Mouse (Mus musculus) cortical plate, adult 2 months (tissue): ENCODE results near the gene Slc17a7. TPM values are rescaled to one million over a fixed set of nuclear protein-coding genes. Genes with fewer than 3 reads are reported as not detected.

Source experiments
- H3K27ac ChIP-seq: fragments of 200-500 bp; 2 replicates; pipeline ENCODE4 v1.5.1; 2012; ENCODE audit warnings: low read length, control low read depth, inconsistent platforms; ENCODE audit not compliant: insufficient read depth
- H3K4me1 ChIP-seq: fragments of 200-500 bp; 2 replicates; pipeline ENCODE4 v1.6.1; 2011; ENCODE audit warnings: low read length; ENCODE audit not compliant: control insufficient read depth, insufficient read depth
- H3K4me3 ChIP-seq: fragments of 200-500 bp; 2 replicates; pipeline ENCODE4 v1.5.1; 2011; ENCODE audit warnings: mild to moderate bottlenecking, low read length, control low read depth; ENCODE audit not compliant: insufficient read depth
- CTCF ChIP-seq: fragments of 200-500 bp; IDR thresholded peaks from 2 replicates; pipeline ENCODE4 v1.5.1; 2011; ENCODE audit warnings: mild to moderate bottlenecking, control low read depth, low read length; ENCODE audit not compliant: insufficient read depth; ENCODE audit errors: extremely low read depth
- POLR2A ChIP-seq: fragments of 200-500 bp; IDR thresholded peaks from 2 replicates; pipeline ENCODE4 v1.6.1; 2011; ENCODE audit warnings: mild to moderate bottlenecking, low read length, control low read depth; ENCODE audit not compliant: insufficient read depth; ENCODE audit errors: extremely low read depth
- polyA plus RNA-seq: library from polyadenylated mRNA; depleted of rRNA; stranded (reverse); fragments of >200 nt; gene quantifications from 2 replicates; pipeline ENCODE4 v1.2.3, GENCODE M21; 2012

Gene Slc17a7
- polyA plus RNA-seq, 1 experiment, result 1,033 TPM

DNA sequence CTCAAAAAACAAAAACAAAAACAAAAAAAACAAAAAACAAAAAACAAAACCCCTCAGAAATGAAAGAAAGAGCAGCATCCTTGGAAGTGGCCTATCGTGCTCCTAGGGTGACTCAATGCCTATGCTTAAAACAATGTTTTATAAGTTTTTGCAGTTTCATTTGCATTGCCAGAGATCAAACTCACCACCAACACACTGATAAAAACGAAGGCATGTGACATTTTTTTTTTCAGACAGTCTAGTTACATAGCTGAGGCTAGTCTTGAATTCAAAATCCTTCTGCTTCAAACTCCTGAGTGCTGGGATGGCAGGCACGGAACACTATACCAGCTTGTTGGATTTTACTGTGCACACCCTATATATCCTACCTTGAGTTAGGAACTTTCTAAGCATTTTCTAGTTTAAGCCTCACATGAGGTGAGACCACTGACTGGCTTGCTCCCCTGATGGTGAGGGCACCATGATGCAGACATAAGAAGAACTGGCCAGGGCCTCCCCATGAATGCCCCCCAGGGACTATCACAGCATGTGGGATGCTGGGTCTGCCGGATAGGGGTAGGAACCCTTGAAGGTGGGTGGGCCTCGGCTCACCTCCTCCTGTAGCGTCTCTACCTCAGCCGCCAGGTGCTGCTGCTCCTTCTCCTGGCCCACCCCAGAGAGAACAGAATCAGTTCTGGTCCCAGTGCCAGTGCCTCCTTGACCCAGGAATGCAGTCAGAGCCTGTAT, 29.0 kb downstream of the Slc17a7 start:
- Histone ChIP-seq H3K27ac (no peak overlapping the region), H3K4me3 (no peak overlapping the region), H3K4me1 (peaks cover 2% of the 10 kb centered on the region; the same call in 1 of the 2 replicates)
- TF ChIP-seq POLR2A (no peak), CTCF (no peak)

DNA sequence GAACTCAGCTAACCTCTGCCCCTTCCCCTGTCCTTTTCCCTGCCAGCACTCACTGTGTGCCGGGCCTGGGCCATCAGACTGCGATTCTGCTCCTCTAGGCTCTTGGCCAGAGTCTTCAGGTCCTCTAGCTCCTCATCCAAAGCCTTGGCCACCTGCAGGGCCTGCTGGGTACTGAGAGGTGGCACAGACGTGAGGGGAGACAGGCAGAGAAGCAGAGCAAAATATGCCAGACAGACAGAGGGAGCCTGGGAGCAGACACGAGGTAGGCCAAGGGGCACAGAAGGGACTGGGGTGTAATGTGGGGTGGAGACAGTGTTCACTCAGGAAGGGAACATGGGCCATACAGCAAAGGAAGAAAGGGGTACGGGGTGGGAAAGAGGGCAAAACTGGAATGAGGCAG, 29.7 kb downstream of the Slc17a7 start:
- Histone ChIP-seq H3K27ac (no peak overlapping the region), H3K4me3 (no peak overlapping the region), H3K4me1 (peaks cover 2% of the 10 kb centered on the region; the same call in 1 of the 2 replicates)
- TF ChIP-seq POLR2A (no peak), CTCF (no peak)

DNA sequence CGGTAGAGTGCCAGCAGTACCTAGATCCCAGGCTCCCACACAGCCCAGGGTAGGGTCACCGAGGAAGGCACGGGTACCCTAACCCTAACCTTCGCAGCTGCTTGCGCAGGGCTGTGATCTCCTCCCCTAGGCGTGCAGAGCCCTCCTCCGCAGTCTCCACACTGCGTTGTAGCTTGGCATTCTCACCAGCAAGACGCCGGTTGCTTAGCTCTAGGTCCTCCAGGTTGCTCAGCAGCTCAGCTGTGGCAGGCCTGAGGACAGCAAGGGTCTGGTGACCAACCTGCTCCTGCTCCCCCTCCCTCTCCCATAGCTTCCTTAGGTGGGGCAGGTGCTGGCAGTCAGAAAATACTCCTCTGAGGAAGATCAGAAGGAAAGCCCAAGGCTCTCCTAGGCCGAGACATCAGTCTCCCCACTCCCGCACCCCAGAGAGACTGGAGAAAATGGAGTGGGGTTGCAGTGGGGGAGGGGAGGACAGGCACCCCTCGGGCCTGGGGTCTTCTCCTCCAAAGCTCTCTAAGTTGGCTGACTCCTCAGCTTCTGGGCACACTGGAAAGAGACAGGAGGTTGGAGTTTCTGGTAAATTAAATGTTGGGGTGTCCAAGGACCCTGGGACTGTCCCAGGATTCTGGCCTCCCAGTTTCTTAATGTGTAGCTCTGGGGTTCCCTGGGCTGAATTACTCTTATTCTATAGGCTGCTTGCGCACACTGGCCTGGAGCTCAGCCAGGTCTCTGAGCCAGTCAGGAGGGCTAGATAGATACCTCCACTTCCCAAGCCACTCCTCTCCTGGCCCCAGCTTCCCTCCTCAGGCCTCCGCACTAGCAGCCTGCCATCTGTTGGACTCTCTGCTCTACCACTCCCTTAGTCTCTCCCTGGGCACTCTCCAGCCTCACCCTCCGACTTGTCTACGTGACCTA, 30.4 kb downstream of the Slc17a7 start:
- TF ChIP-seq CTCF (no peak), POLR2A (no peak)
- Histone ChIP-seq H3K4me3 (no peak overlapping the region), H3K4me1 (0 out of 2 replicates have a peak, but pooled peaks cover 2% of the 10 kb centered on the region), H3K27ac (no peak overlapping the region)

GRCm38 (mm10) chr7:45195341-45196175, 31.8 kb downstream of the Slc17a7 start:
- Histone ChIP-seq H3K4me3 (no peak overlapping the region), H3K27ac (no peak overlapping the region), H3K4me1 (0 out of 2 replicates have a peak, but pooled peaks cover 2% of the 10 kb centered on the region)
- TF ChIP-seq CTCF (no peak), POLR2A (no peak)

DNA sequence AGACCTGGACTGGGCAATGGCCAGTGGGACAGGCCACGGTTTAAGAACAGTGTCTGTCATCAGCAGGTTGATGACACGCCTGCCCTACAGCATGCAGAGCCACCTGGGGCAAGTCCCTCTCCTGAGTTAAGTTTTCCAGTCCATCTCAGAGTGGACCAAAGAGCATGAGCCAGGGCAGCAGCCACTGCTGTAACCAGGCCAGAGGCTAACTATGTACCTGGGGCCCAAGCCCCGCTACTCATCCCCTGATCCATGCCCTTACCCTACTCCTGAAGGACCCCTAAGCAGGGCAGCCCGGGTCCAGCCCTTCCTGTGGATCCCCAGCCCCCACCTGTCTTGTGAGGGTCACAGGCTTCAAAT, 32.4 kb downstream of the Slc17a7 start:
- 0 out of 2 replicates have a peak, but pooled peaks cover 2% of the 10 kb centered on the region for H3K4me1 ChIP-seq
- TF ChIP-seq CTCF, result no peak
- TF ChIP-seq POLR2A, result no peak
- H3K27ac ChIP-seq, result no peak overlapping the region
- no peak overlapping the region for H3K4me3 ChIP-seq

- no peak overlapping the region for H3K4me3 ChIP-seq
- TF ChIP-seq CTCF (no peak), POLR2A (no peak)
- H3K27ac ChIP-seq, result peak overlapping the region; percentile 16; the same call in 1 of the 2 replicates
- H3K4me1 ChIP-seq, result 0 out of 2 replicates have a peak, but pooled peaks cover 2% of the 10 kb centered on the region
Observed at GRCm38 (mm10) chr7:45196994-45197393, 33.2 kb downstream of the Slc17a7 start.

- H3K4me3 ChIP-seq, result no peak overlapping the region
- H3K4me1 ChIP-seq, result 0 out of 2 replicates have a peak, but pooled peaks cover 2% of the 10 kb centered on the region
- peak overlapping the region; percentile 9; the same call in 1 of the 2 replicates for H3K27ac ChIP-seq
- TF ChIP-seq POLR2A (no peak), CTCF (peak; percentile 92)
Observed at GRCm38 (mm10) chr7:45198435-45198834, 34.7 kb downstream of the Slc17a7 start.

- peak overlapping the region; percentile 9; the same call in 1 of the 2 replicates for H3K27ac ChIP-seq
- 0 out of 2 replicates have a peak, but pooled peaks cover 2% of the 10 kb centered on the region for H3K4me1 ChIP-seq
- TF ChIP-seq CTCF, result no peak
- TF ChIP-seq POLR2A, result no peak
- H3K4me3 ChIP-seq, result no peak overlapping the region
Observed at GRCm38 (mm10) chr7:45198961-45199360, 35.2 kb downstream of the Slc17a7 start.

GRCm38 (mm10) chr7:45202654-45203053, 38.9 kb downstream of the Slc17a7 start:
- 0 out of 2 replicates have a peak overlapping the region, but pooled peaks have one; percentile 63 for H3K27ac ChIP-seq
- no peak overlapping the region for H3K4me3 ChIP-seq

More at GRCm38 (mm10) chr7:45202654-45203053, 38.9 kb downstream of the Slc17a7 start:
- peaks cover 2% of the 10 kb centered on the region; the same call in 1 of the 2 replicates for H3K4me1 ChIP-seq
- TF ChIP-seq POLR2A (peak; percentile 63; the same call in 1 of the 2 replicates), CTCF (no peak)
